In the genomic region with DNA sequence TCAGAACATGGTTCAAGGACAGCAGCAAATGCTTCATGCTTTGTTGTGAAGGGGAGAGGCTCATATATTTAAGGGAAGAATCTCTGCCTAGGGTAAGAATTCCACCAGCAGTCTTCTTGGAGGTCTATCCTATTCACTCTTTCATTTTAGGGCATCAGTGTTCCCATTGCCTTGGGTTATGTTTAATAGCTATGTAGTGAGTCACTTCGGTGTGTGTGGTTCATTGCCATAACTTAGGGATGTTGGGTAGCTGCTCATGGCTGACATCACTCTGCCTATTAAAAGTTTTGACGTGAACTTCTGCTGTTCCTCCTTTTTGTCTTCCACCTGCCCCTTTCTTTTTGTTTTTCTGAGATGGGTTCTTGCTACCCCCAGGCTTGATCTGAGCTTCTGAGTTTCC, we compare ENCODE assay signal across 21 mouse cellular contexts.
DNase-seq lines count a peak whose midpoint lies in the region; TF ChIP-seq lines count a peak whose summit lies in the region.
"Had no signal": no experiment of that assay in that cellular context is flagged by ENCODE, and none has a peak within 500 bp of the region (broad histone marks: within the 10 kb centered on the region; RNA-seq: fewer than 3 reads in every experiment).

No protein-coding gene starts in this region.

- TF ChIP-seq CTCF in C2C12 (IDR thresholded peaks at IDR 0.05; ENCODE audit: control insufficient read depth, insufficient read depth, insufficient read length): no peak

- H3K79me2 ChIP-seq in C2C12 (ENCODE audit: control insufficient read depth, insufficient read depth) (no peaks in the 10 kb centered on the region), myocyte (ENCODE audit: control insufficient read depth, insufficient read depth) (no peaks in the 10 kb centered on the region)

- TF ChIP-seq POLR2A in myocyte (IDR thresholded peaks at IDR 0.05; ENCODE audit: insufficient read length, low read depth): no peak

- H3K4me3 ChIP-seq in C2C12 (ENCODE audit: insufficient read depth, poor library complexity, severe bottlenecking) (no peak overlapping the region), myocyte (no peak overlapping the region)
- H3K4me3 ChIP-seq: embryonic facial prominence, embryonic 10.5 days; embryonic facial prominence, embryonic 12.5 days; forebrain, embryonic 13.5 days; forebrain, embryonic 15.5 days had no signal

- intact Hi-C loops in heart, postnatal 10 days (cut with DNase I): no loop called here

- H3K36me3 ChIP-seq in C2C12 (ENCODE audit: control insufficient read depth, insufficient read depth) (no peaks in the 10 kb centered on the region), myocyte (ENCODE audit: control insufficient read depth, insufficient read depth) (no peaks in the 10 kb centered on the region)
- H3K36me3 ChIP-seq: embryonic facial prominence, embryonic 10.5 days; embryonic facial prominence, embryonic 12.5 days; forebrain, embryonic 15.5 days had no signal

- no peaks in the 10 kb centered on the region for H3K79me3 ChIP-seq in C2C12 (ENCODE audit: low read depth)

- H3ac ChIP-seq in C2C12 (ENCODE audit: control insufficient read depth, insufficient read length, low read depth): no peak overlapping the region
- no peak overlapping the region for H3ac ChIP-seq in myocyte (ENCODE audit: control insufficient read depth, insufficient read length)

- DNase-seq in 3134 (ENCODE audit: extremely low read depth, insufficient read length, low spot score) (peak; percentile 48), NIH3T3 (ENCODE audit: low read depth) (peak; percentile 61)
- DNase-seq in ovary, adult 18-20 months (ENCODE audit: low spot score): no peak
- DNase-seq in heart, postnatal 10 days: no peak
- no peak for DNase-seq in adrenal gland, postnatal 4 days (ENCODE audit: low spot score in 2 of 2)
- DNase-seq: adrenal gland, adult 8-10 months; adrenal gland, postnatal 14 days; adrenal gland, postnatal 36 days; B cell, adult 2 months; cerebellum, adult 11-12 months; cerebellum, adult 2 months; cerebellum, adult 9-10 months; cerebellum, postnatal 10 days; cerebellum, postnatal 25 days; forebrain, postnatal 0 days had no signal

- H3K4me2 ChIP-seq in myocyte (ENCODE audit: low read depth): peak overlapping the region; percentile 8
- H3K4me2 ChIP-seq: embryonic facial prominence, embryonic 12.5 days; forebrain, embryonic 13.5 days; forebrain, embryonic 15.5 days had no signal

- H3K27me3 ChIP-seq in C2C12 (ENCODE audit: control insufficient read depth, insufficient read depth, insufficient read length) (no peaks in the 10 kb centered on the region), myocyte (ENCODE audit: control insufficient read depth, insufficient read depth, insufficient read length) (no peaks in the 10 kb centered on the region)
- H3K27me3 ChIP-seq: embryonic facial prominence, embryonic 12.5 days; forebrain, embryonic 13.5 days; forebrain, embryonic 15.5 days had no signal

TF ChIP-seq in C2C12, 6 proteins besides CTCF, POLR2A, EP300 and RAD21:
- TF ChIP-seq MYOG (IDR thresholded peaks at IDR 0.05; ENCODE audit: control insufficient read depth, extremely low read depth, insufficient read length) (no peak), MYOD1 (IDR thresholded peaks at IDR 0.05; ENCODE audit: control insufficient read depth, insufficient read length, low read depth) (peak; percentile 21)

TF ChIP-seq in myocyte, 11 proteins besides CTCF, POLR2A, EP300 and RAD21:
- TF ChIP-seq USF1 (IDR thresholded peaks at IDR 0.05; ENCODE audit: low read depth) (no peak), MAX (IDR thresholded peaks at IDR 0.05; ENCODE audit: low read depth) (no peak), MYOD1 (IDR thresholded peaks at IDR 0.05; ENCODE audit: control insufficient read depth in 1 of 3, insufficient read length in 2 of 3, low read depth in 2 of 3) (peak in 1 of 3 experiments; percentile 4)

Comparison
In these comparisons a context has a peak if more than half of its experiments do, and no peak if none do; other contexts are left out.
1. DNase-seq: peak in 3134 (single experiment) and NIH3T3 (single experiment); none in ovary, adult 18-20 months (single experiment), heart, postnatal 10 days (0 of 2) and adrenal gland, postnatal 4 days (0 of 2).